Comparison of ENCODE assay signal across 16 mouse cellular contexts in the genomic region with DNA sequence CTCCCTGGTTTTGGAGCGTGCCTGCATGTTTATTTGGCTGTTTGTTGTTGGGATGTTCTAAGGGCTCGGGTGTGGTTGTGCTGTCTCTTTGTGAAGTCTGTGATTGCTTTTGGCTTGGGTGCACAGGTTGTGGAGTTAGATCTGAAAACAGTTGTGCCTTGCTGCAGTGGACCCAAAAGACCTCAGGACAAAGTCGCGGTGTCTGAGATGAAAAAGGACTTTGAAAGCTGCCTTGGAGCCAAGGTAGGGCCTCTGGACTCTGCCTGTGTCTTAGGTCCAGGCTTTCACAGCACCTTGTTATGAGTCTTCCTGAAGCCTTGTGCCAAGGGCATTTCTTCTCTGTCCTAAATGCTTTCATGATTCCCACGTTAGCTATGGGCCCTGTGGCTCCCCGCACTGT.
"Had no signal": no experiment of that assay in that cellular context is flagged by ENCODE, and none has a peak within 500 bp of the region (broad histone marks: within the 10 kb centered on the region; RNA-seq: fewer than 3 reads in every experiment).

No protein-coding gene starts in this region.

- H3K27me3 ChIP-seq: limb, embryonic 13.5 days; liver, embryonic 15.5 days; neural tube, embryonic 15.5 days had no signal

- H3K9ac ChIP-seq: limb, embryonic 13.5 days; liver, embryonic 15.5 days; lung, embryonic 14.5 days; neural tube, embryonic 15.5 days had no signal

- H3K4me3 ChIP-seq: limb, embryonic 13.5 days; liver, embryonic 15.5 days; midbrain, embryonic 10.5 days; myocyte; neural tube, embryonic 15.5 days had no signal

- H3K27ac ChIP-seq: hindbrain, postnatal 0 days; limb, embryonic 13.5 days; liver, embryonic 15.5 days; midbrain, embryonic 10.5 days; neural tube, embryonic 15.5 days; stomach, postnatal 0 days had no signal

- H3K9me3 ChIP-seq: limb, embryonic 13.5 days; liver, embryonic 15.5 days; midbrain, embryonic 10.5 days; neural tube, embryonic 15.5 days had no signal

- DNase-seq: left cerebral cortex, postnatal 4 days; lung, embryonic 14.5 days; lung, postnatal 10 days; lung, postnatal 4 days; midbrain, embryonic 14.5 days; right cerebral cortex, adult 18-20 months; right cerebral cortex, postnatal 25 days; thymus, postnatal 14 days had no signal

- H3K4me2 ChIP-seq: limb, embryonic 13.5 days; liver, embryonic 11.5 days; liver, embryonic 15.5 days; lung, embryonic 14.5 days; neural tube, embryonic 15.5 days had no signal

- ATAC-seq: hindbrain, postnatal 0 days had no signal

- H3K4me1 ChIP-seq: limb, embryonic 13.5 days; midbrain, embryonic 10.5 days; neural tube, embryonic 15.5 days had no signal
